Mouse (Mus musculus) cerebellum, adult 11 months (tissue): ENCODE results near the gene Zbtb25.

Experiments used
- DNase-seq: peaks from one replicate; pipeline ENCODE4 v3.0.0; 2022

Gene Zbtb25

GRCm38 (mm10) chr12:76333688-76334087, 35.7 kb downstream of the Zbtb25 start:
- DNase-seq = no peak

- no peak for DNase-seq
Observed at GRCm38 (mm10) chr12:76328567-76329354, 40.6 kb downstream of the Zbtb25 start.

- no peak for DNase-seq
Observed at GRCm38 (mm10) chr12:76326437-76327220, 42.8 kb downstream of the Zbtb25 start.

GRCm38 (mm10) chr12:76324679-76325431, 44.5 kb downstream of the Zbtb25 start, which contains the start of gene Akap5:
Akap5 (plus strand) TSS chr12:76324891.
- DNase-seq = peak; percentile 23

- DNase-seq = no peak
Observed at GRCm38 (mm10) chr12:76318282-76319212, 50.9 kb downstream of the Zbtb25 start.

- DNase-seq = no peak
Observed at GRCm38 (mm10) chr12:76311951-76312350, 57.5 kb downstream of the Zbtb25 start.

GRCm38 (mm10) chr12:76311227-76311626, 58.2 kb downstream of the Zbtb25 start:
- DNase-seq = no peak

- no peak for DNase-seq
Observed at GRCm38 (mm10) chr12:76310633-76311032, 58.8 kb downstream of the Zbtb25 start.

GRCm38 (mm10) chr12:76310007-76310406, 59.4 kb downstream of the Zbtb25 start:
- DNase-seq = no peak

- no peak for DNase-seq
Observed at GRCm38 (mm10) chr12:76308436-76308835, 61.0 kb downstream of the Zbtb25 start.

GRCm38 (mm10) chr12:76307964-76308363, 61.4 kb downstream of the Zbtb25 start:
- DNase-seq = no peak

- DNase-seq = no peak
Observed at GRCm38 (mm10) chr12:76306852-76307561, 62.4 kb downstream of the Zbtb25 start.

GRCm38 (mm10) chr12:76305107-76305506, 64.3 kb downstream of the Zbtb25 start:
- no peak for DNase-seq

GRCm38 (mm10) chr12:76304199-76304598, 65.2 kb downstream of the Zbtb25 start:
- peak; percentile 44 for DNase-seq

- DNase-seq = peak; percentile 72
Observed at GRCm38 (mm10) chr12:76303474-76303873, 65.9 kb downstream of the Zbtb25 start.

- DNase-seq = no peak
Observed at GRCm38 (mm10) chr12:76300367-76300766, 69.0 kb downstream of the Zbtb25 start.

GRCm38 (mm10) chr12:76299361-76299906, 70.0 kb downstream of the Zbtb25 start:
- no peak for DNase-seq

- no peak for DNase-seq
Observed at GRCm38 (mm10) chr12:76297830-76298229, 71.6 kb downstream of the Zbtb25 start.
